Mouse (Mus musculus) retina, adult 2 months (tissue): ENCODE measurements around the gene Toe1.

Source experiments
- DNase-seq: peaks from one replicate; pipeline ENCODE4 v3.0.0-alpha.2; 2012; ENCODE audit warnings: low read depth, low spot score

Toe1 gene

DNA sequence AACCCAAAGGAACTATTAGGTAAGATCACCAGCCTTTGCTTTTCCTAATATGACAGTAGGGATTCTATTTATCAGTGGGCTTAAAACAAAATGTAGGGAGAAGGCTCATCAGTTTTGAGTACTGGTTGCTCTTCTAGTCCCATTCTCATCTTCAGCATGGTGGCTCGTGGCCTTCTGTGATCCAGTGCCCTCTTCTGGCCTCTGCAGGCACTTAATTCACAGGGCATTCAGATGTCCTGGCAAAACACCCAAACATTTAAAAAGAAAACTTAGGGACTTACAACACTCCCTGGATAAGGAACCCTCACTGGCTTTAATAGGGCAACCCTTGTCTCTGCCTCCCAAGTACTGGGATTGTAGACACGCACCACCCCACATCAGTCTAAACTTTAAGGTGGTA lies 13.2 kb downstream of the Toe1 start:
- DNase-seq: no peak

DNA sequence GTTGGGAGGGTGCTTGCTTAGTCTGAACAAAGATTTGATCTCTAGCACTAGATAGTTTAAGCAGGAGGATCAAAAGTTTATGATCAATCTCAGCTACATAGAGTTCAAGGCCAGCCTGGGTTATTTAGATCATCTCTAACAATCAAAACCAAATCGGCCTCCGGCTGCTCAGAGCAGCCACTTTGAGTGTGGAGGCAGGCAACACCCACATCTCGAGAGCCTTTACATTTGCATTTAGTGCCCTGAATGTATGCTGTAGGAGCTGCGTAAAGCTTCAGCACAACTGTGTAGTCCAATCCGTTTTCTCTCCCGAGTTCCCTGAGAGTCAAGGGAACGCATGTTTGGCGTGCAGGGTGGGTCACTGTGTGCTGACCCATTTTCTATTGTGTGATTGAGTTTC lies 15.0 kb downstream of the Toe1 start:
- no peak for DNase-seq

- DNase-seq: peak; percentile 68
Measured at GRCm38 (mm10) chr4:116788956-116789355, 18.5 kb downstream of the Toe1 start.

DNA sequence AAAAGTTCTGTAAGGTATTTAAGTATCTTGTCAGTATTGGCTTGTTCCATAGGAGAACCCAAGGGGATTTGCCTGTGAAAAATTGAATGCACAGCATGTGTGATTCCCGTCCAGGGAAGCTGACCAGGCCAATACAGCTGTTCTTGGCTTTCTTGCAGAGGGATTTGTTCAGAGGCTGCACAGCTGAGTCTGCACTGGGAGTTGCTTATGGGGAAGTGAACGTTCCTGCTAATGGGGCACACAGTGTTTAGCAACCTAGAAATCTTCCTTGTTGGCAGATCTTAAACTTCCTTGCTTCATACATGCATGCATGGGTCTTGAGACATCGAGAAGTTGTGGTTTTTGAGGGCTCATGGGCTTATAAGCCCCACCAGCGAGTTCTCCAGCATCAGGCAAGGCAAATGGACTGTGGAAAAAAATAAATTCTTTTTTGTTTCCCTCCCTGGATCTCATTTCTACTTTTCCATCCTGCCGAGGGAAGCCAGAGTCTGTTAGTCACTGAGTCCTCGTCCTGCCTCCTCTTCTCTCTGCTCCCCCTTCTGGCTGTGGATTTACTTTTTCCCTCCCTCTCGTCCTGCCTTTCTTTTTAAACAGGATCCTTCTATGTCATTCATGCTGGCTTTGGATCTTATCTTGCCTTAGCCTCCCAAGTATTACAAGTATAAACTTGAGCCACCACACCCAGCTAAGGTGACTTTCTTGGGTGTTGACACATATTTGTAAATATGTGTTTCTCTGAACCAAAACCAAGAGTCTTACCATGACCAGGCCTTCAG lies 19.3 kb downstream of the Toe1 start:
- DNase-seq: no peak

DNA sequence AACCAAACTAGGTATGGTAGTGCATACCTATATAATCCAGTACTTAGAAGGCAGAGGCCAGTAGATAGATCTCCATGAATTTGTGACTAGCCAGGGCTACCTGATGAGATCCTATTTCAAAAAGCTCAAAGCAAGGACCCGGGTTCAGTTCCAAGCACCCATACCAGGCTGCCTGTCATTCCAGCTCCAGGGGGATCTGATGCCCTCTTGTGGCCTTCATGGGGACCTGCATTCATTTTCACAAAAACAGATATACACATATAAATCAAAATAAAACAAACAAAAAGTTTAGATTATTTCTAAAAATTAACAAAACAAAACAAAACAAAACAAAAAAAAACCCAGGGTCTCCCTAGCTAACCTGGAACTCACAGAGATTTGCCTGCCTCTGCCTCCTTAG lies 20.9 kb downstream of the Toe1 start:
- no peak for DNase-seq

DNA sequence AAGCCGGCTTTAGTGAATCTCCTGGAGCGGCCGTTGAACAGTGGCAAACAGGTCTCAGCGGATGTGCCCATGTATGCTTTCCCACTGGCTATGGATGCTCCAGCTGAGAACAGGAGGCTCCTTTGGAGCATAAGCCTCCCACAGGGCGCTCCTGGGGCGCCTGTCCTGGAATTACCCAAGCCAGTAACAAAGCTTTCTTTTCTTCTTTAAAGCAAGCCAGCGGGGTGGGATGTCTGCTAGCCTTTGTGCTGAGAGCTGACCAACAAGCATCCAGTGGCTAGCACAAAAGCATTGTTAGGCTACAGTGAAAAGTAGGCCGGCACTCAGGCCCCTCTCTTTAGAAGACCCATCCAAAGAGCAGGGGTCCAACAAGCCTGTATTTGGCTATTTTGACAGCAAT lies 25.3 kb downstream of the Toe1 start:
- DNase-seq: no peak

- DNase-seq: no peak
Measured at GRCm38 (mm10) chr4:116781366-116781765, 26.1 kb downstream of the Toe1 start.

DNA sequence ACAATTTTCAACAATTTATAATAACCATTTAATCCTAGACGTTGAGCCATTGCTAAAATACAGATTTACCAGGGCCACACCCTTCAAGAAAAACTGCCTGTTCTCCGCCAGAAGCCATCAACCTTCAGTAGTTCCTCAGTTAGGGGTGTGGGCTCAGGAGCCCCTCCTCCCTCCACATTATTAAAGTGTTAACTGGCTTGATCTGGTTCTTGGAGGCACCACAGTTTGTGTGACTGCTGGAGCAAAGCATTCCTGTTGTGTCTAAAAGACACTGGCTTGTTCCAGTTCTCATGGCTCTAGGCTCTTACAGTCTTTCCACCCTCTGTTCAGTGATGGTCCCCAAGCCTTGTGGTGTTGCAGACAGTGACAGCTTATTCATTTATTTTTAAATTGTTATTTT lies 26.9 kb downstream of the Toe1 start:
- no peak for DNase-seq

DNA sequence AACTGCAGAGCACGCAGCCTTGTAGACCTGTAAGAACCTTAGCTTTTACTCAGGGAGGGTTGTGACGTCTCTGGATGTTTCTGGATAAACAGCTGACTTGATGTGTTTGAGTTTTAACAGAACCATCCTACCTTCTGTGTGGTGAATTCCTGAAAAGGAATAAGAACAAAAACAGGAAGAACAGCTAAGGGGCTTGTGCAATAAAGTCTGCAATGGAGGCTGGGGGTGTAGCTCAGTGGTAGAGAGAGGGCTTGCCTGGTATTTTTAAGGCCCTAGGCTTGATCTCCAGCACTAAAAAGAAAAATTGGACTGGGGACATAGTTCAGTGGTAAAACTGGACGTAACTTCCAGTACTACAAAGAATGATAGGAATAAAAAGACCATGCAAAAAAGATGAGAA lies 30.4 kb downstream of the Toe1 start:
- no peak for DNase-seq

DNA sequence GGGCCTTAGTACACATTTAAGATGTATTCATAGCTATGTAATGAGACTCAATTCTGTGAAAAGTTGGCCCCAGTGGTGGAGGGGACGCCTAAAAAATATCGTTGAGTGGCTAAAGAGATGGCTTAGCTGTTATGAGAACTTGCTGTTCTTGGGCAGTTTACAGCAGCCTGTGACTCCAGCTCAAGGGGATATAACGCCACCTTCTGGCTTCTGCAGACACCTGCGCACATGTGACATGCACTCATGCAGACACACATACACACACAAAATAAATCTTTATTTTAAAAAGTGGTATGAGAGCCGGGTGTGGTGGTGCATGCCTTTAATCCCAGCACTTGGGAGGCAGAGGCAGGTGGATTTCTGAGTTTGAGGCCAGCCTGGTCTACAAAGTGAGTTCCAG lies 31.0 kb downstream of the Toe1 start:
- no peak for DNase-seq

- DNase-seq: no peak
Measured at GRCm38 (mm10) chr4:116769060-116769459, 38.4 kb downstream of the Toe1 start.

DNA sequence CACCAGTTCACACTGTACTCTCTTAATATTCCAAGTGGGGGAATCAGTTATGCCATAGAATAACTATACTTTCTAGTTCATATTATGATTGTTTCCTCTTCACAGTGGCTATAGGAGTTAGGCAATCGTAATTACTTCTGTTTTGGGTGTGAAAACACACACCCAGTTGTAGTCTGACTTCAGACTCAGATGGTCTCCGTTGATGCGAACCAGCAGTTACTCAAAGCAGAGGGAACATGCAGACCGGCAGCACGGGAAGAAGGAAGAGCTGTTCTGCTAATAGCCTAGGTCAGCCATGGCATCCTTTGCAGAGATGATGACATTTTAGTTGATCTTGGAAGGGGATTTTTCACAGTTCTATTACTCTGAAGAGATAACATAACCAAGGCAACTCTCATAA lies 38.9 kb downstream of the Toe1 start:
- DNase-seq: no peak

GRCm38 (mm10) chr4:116764001-116764400 lies 43.4 kb downstream of the Toe1 start:
- DNase-seq: no peak

- DNase-seq: no peak
Measured at GRCm38 (mm10) chr4:116761914-116762313, 45.5 kb downstream of the Toe1 start.

DNA sequence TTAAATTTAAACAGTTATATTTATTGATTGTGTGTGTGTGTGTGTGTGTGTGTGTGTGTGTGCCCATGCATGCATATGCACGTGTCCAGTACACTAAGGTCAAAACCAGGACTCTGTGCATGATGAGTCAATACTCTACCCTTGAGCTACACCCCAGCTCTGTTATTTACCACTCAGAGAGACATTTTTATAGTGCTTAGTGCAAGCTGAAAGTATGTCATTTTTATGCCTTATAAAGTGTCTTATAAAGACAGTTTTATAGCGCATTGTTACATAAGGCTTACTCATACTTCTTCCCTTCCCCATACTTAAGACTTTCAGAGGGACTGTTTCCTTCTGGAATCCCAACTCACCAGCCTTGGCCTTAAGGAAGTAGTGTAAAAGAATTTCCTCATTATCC lies 57.7 kb downstream of the Toe1 start:
- DNase-seq: no peak
